Mouse (Mus musculus) spleen, adult 12 weeks (tissue): ENCODE measurements around the gene Gm11938.

Source experiments
- DNase-seq: peaks from one replicate; pipeline ENCODE4 v3.0.0; 2022; ENCODE audit warnings: low spot score

Gene Gm11938

GRCm38 (mm10) chr11:99573164-99573563, 29.9 kb downstream of the Gm11938 start:
- DNase-seq: no peak

GRCm38 (mm10) chr11:99566530-99566929, 36.6 kb downstream of the Gm11938 start, which contains the start of gene Krtap3-1:
Gene Krtap3-1, minus strand, starts transcription at chr11:99566630.
- no peak for DNase-seq

GRCm38 (mm10) chr11:99562580-99562979, 40.5 kb downstream of the Gm11938 start:
- no peak for DNase-seq

GRCm38 (mm10) chr11:99559366-99559765, 43.7 kb downstream of the Gm11938 start, which contains the start of gene Gm11939:
Gene Gm11939, minus strand, starts transcription at chr11:99559466.
- DNase-seq: no peak

- no peak for DNase-seq
Observed at GRCm38 (mm10) chr11:99557976-99558745, 44.9 kb downstream of the Gm11938 start.

GRCm38 (mm10) chr11:99556753-99557152, 46.4 kb downstream of the Gm11938 start, which contains the start of gene Krtap3-2:
Gene Krtap3-2, minus strand, starts transcription at chr11:99556853.
- no peak for DNase-seq

GRCm38 (mm10) chr11:99556195-99556594, 46.9 kb downstream of the Gm11938 start:
- no peak for DNase-seq
